Mouse (Mus musculus) lung, adult 2 months (tissue): ENCODE data around the gene Usp34.

Experiments used
- CTCF ChIP-seq: fragments of 200-500 bp; IDR thresholded peaks from 2 replicates; pipeline ENCODE4 v1.5.1; 2011; ENCODE audit warnings: mild to moderate bottlenecking, low read length, control low read depth; ENCODE audit not compliant: insufficient read depth
- POLR2A ChIP-seq: fragments of 200-500 bp; IDR thresholded peaks from 2 replicates; pipeline ENCODE4 v1.6.1; 2011; ENCODE audit warnings: low read depth, mild to moderate bottlenecking, control low read depth, low read length, borderline replicate concordance; ENCODE audit errors: extremely low read depth

DNA sequence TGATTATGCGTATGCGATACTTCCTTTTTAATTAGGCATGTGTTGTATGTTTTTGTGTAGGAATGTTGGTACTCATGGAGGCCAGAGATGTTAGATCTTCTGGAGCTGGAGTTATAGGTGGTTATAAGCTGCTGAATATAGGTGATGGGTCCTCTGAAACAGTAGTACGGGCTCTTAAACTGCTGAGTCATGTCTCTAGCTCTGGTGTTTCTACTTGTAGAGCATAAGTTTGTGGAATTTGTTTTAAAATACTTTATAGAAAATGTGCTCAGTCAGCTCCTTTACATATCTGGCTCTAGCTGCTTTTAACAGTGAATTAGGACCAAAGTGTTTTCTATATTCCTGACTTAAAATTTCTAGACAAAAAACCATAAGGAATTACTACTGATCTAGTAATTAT is 73.9 kb downstream of the Usp34 start:
- TF ChIP-seq POLR2A (no peak), CTCF (no peak)
